16 mouse cellular contexts compared by ENCODE assay signal in genomic region chr12:106839618-106840017, GRCm38 (mm10).
DNase-seq lines count a peak whose midpoint lies in the region; ATAC-seq and TF ChIP-seq lines count a peak whose summit lies in the region.
"Had no signal": no experiment of that assay in that cellular context is flagged by ENCODE, and none has a peak within 500 bp of the region (broad histone marks: within the 10 kb centered on the region; RNA-seq: fewer than 3 reads in every experiment).

No protein-coding gene starts in this region.

- H3K4me2 ChIP-seq in midbrain, embryonic 16.5 days (ENCODE audit: low read length): no peak overlapping the region
- H3K4me2 ChIP-seq in forebrain, embryonic 11.5 days (ENCODE audit: low read depth, low read length, severe bottlenecking): no peak overlapping the region
- H3K4me2 ChIP-seq in hindbrain, postnatal 0 days (ENCODE audit: low read depth, low read length): no peak overlapping the region

- no peak overlapping the region for H3K9ac ChIP-seq in midbrain, embryonic 16.5 days (ENCODE audit: low read depth, low read length)
- H3K9ac ChIP-seq in forebrain, embryonic 11.5 days (ENCODE audit: low read length): no peak overlapping the region
- H3K9ac ChIP-seq in hindbrain, postnatal 0 days (replicated peaks; ENCODE audit: low read length): no peak overlapping the region

- WGBS in midbrain, embryonic 10.5 days: 21% methylated on average over 5 of the region's 5 CpGs
- WGBS in midbrain, embryonic 16.5 days: 19% methylated on average over 5 of the region's 5 CpGs
- 8% methylated on average over 5 of the region's 5 CpGs for whole genome bisulfite sequencing in forebrain, embryonic 11.5 days
- 29% methylated on average over 5 of the region's 5 CpGs for WGBS in hindbrain, postnatal 0 days

- TF ChIP-seq CTCF in hindbrain, postnatal 0 days (IDR thresholded peaks at IDR 0.05; ENCODE audit: low read depth): no peak

- H3K36me3 ChIP-seq in midbrain, embryonic 10.5 days: no peaks in the 10 kb centered on the region
- no peaks in the 10 kb centered on the region for H3K36me3 ChIP-seq in midbrain, embryonic 16.5 days (ENCODE audit: control insufficient read depth, insufficient read depth, low read length)
- no peaks in the 10 kb centered on the region for H3K36me3 ChIP-seq in forebrain, embryonic 11.5 days (ENCODE audit: control insufficient read depth, insufficient read depth, low read length)
- no peaks in the 10 kb centered on the region for H3K36me3 ChIP-seq in hindbrain, postnatal 0 days (ENCODE audit: insufficient read depth, low read length)
- H3K36me3 ChIP-seq: heart, embryonic 10.5 days had no signal

- no peak for DNase-seq in midbrain, embryonic 10.5 days (ENCODE audit: low spot score)
- peak; percentile 75 for DNase-seq in forebrain, embryonic 11.5 days (ENCODE audit: low spot score)
- peak; percentile 30 for DNase-seq in hindbrain, postnatal 0 days (ENCODE audit: low spot score)
- no peak for DNase-seq in adrenal gland, adult (ENCODE audit: inconsistent age in 2 of 2, low spot score in 1 of 2)
- DNase-seq in kidney, postnatal 36 days: no peak
- no peak for DNase-seq in thymus, postnatal 0 days (ENCODE audit: low spot score)
- DNase-seq: cerebellum, adult 9-11 months; heart, postnatal 10 days; kidney, adult 8-10 months; kidney, postnatal 4 days; layer of hippocampus, postnatal 36 days; lung, adult 2 months; lung, postnatal 36 days had no signal

- 0 out of 2 replicates have a peak overlapping the region, but pooled peaks have one; percentile 23 for H3K27ac ChIP-seq in midbrain, embryonic 10.5 days (replicated peaks)
- no peak overlapping the region for H3K27ac ChIP-seq in midbrain, embryonic 16.5 days (ENCODE audit: low read length)
- H3K27ac ChIP-seq in forebrain, embryonic 11.5 days (ENCODE audit: low read depth, low read length): peak overlapping the region; percentile 71; the same call in 1 of the 2 replicates
- no peak overlapping the region for H3K27ac ChIP-seq in hindbrain, postnatal 0 days

- H3K4me1 ChIP-seq in midbrain, embryonic 10.5 days: peaks cover 39% of the 10 kb centered on the region
- H3K4me1 ChIP-seq in midbrain, embryonic 16.5 days (ENCODE audit: control insufficient read depth, insufficient read depth, low read length): peaks cover 16% of the 10 kb centered on the region
- H3K4me1 ChIP-seq in forebrain, embryonic 11.5 days (replicated peaks; ENCODE audit: control insufficient read depth, insufficient read depth, low read length): peaks cover 24% of the 10 kb centered on the region
- H3K4me1 ChIP-seq in hindbrain, postnatal 0 days (ENCODE audit: insufficient read depth, low read length): peaks cover 3% of the 10 kb centered on the region; the same call in 1 of the 2 replicates

- no peak overlapping the region for H3K4me3 ChIP-seq in midbrain, embryonic 10.5 days
- no peak overlapping the region for H3K4me3 ChIP-seq in midbrain, embryonic 16.5 days (ENCODE audit: low read depth, low read length)
- H3K4me3 ChIP-seq in forebrain, embryonic 11.5 days (ENCODE audit: low read depth, low read length): no peak overlapping the region
- H3K4me3 ChIP-seq in hindbrain, postnatal 0 days (ENCODE audit: low read length): no peak overlapping the region
- H3K4me3 ChIP-seq: heart, embryonic 10.5 days had no signal

- no peak for ATAC-seq in midbrain, embryonic 16.5 days
- peak; percentile 72 for ATAC-seq in forebrain, embryonic 11.5 days (replicated peaks; ENCODE audit: low FRiP score)
- no peak for ATAC-seq in hindbrain, postnatal 0 days
- ATAC-seq: inflammation-experienced regulatory T-cells, adult 6 months had no signal

- no peaks in the 10 kb centered on the region for H3K9me3 ChIP-seq in midbrain, embryonic 10.5 days (replicated peaks)
- H3K9me3 ChIP-seq in midbrain, embryonic 16.5 days (replicated peaks; ENCODE audit: control insufficient read depth, low read length, poor library complexity, severe bottlenecking): no peaks in the 10 kb centered on the region
- no peaks in the 10 kb centered on the region for H3K9me3 ChIP-seq in forebrain, embryonic 11.5 days (ENCODE audit: control insufficient read depth, low read length)
- no peaks in the 10 kb centered on the region for H3K9me3 ChIP-seq in hindbrain, postnatal 0 days (ENCODE audit: low read length)
- H3K9me3 ChIP-seq: heart, embryonic 10.5 days had no signal

- H3K27me3 ChIP-seq in midbrain, embryonic 10.5 days (ENCODE audit: low read depth, poor library complexity, severe bottlenecking): peaks cover 25% of the 10 kb centered on the region
- no peaks in the 10 kb centered on the region for H3K27me3 ChIP-seq in midbrain, embryonic 16.5 days (ENCODE audit: control insufficient read depth, insufficient read depth, low read depth, low read length)
- no peaks in the 10 kb centered on the region for H3K27me3 ChIP-seq in forebrain, embryonic 11.5 days (ENCODE audit: control insufficient read depth, insufficient read depth, low read length)
- no peaks in the 10 kb centered on the region for H3K27me3 ChIP-seq in hindbrain, postnatal 0 days (ENCODE audit: insufficient read depth, low read length)

Comparison
In these comparisons a context has a peak if more than half of its experiments do, and no peak if none do; other contexts are left out.
1. H3K27ac ChIP-seq: peak in midbrain, embryonic 10.5 days (single experiment) and forebrain, embryonic 11.5 days (single experiment); none in midbrain, embryonic 16.5 days (single experiment) and hindbrain, postnatal 0 days (single experiment).
2. DNase-seq: peak in forebrain, embryonic 11.5 days (single experiment) and hindbrain, postnatal 0 days (single experiment); none in midbrain, embryonic 10.5 days (single experiment), adrenal gland, adult (0 of 2), kidney, postnatal 36 days (0 of 2) and thymus, postnatal 0 days (single experiment).